Mouse (Mus musculus): ENCODE results near the gene Nup214.

Nup214 gene

DNA sequence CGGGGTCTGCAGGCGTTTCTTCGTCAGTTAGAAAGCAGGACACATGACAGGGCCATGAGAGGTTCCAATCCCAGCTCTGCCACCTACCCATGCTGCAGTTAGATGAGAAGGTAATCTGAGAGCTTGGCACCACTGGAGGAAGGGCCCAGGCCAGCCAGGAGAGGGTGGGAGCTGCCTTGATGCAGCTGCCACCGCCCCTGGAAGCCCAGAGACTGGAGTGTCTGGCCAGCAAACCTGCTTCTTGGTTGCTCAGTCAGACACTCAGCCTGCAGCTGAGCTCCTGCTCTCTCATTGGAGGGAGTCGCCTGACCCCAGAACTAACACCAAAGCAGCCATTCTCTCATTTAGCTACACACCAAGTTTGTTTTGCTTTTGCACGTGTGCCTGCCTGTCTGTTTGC, 71.1 kb downstream of the Nup214 start:
- 78% methylated on average over 6 of the region's 6 CpGs for WGBS

DNA sequence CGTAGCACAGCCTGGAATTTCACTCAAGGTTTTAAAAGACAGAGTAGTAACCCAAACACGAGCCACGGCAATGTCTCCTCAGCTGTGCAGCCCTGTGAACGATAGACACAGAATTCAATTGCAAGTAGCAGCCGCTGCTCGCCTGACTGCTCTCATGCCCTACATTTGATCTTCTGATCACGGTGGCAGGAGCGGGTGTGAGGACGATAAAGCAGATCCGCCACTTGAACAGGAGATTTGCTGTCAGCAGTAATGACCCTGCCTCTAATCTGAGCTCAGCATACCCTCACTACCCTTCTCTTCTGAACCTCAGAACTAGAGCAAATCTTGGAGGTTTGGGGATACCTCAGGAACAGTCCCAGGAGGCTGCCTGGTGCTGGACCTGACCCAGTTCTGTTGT, 71.8 kb downstream of the Nup214 start:
- 85% methylated on average over 10 of the region's 10 CpGs for WGBS

DNA sequence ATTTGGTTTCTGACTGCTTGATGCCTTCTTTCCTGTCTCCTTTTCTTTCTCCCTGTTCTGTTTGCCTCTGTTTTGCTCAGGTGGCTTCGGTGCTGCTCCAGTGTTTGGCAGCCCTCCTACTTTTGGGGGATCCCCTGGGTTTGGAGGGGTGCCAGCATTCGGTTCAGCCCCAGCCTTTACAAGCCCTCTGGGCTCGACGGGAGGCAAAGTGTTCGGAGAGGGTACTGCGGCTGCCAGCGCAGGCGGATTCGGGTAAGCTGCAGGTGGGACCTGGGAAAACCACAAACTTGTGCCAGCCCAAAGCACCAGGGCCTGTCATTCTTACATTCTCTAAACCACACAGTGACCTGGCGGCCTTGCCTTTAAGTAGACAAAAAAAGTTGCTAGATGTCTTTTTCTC, 73.1 kb downstream of the Nup214 start:
- 73% methylated on average over 10 of the region's 10 CpGs for WGBS

DNA sequence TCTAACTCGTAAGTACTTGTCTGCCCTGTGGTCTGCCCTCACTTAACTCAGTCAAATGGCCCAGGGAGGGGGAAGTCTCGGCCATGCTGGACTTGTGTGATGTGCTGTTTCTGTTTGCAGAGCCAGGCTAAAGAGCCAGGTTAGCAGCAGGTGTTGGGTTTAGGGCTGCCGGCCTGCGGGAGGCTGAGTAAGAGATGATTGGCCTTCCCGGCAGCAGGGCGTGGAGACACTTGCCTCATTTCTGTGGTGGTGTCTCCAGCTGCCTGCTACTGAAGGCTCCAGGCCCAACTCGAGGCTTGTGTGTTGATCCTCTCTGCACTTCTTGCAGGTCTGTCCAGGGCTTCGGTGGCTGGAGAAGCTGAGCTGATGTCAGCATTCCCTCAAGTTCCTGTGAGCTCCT, 77.6 kb downstream of the Nup214 start:
- WGBS, result 83% methylated on average over 8 of the region's 8 CpGs

DNA sequence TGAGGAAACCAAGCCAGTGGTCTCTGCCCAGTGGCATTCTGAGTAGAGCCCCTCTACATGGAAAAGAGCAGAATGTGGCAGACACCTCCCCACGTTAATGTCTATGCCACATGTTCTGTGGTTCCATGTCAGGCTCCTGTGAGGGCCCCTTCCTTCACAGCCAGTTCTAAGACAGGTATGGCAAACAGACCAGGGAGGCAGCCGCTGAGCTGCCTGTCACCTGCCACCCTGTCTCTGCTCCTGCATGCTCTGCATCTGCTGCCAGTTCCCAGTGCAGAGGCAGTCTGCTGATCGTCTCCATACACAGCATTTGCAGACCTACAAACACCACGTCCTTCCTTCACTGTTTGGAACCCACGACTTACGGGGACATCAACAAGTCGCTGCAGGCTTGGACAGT, 78.2 kb downstream of the Nup214 start:
- 93% methylated on average over 7 of the region's 7 CpGs for WGBS

DNA sequence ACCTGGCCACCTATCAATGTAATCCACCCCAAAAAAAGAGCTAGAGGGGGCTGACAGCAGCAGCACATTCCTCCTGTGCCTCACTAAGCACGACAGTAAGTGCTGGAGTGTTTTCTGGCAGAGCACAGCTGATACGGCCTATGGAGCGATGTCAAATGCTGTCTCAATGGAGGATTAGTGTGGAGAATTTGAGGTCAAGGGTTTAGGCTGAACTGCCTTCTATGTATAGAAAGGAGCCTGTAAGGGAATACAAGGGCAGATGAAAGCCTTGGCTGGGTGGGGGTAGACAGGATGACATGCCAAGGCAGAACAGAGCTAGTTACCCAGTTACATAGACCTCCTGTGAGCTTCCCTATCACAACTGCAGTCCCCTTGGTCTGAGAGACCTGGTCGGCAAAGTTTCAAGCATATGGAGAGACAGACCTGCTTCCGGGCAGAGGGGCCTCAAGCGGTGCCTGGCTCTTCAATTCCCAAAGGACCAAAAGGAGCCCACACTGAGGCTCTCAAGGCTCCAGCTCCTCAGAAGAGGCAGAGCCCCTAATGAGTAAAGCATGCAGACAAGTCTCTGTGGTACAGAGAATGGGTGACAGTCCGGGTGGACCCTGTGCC, 81.2 kb downstream of the Nup214 start:
- 76% methylated on average over 7 of the region's 7 CpGs for WGBS

DNA sequence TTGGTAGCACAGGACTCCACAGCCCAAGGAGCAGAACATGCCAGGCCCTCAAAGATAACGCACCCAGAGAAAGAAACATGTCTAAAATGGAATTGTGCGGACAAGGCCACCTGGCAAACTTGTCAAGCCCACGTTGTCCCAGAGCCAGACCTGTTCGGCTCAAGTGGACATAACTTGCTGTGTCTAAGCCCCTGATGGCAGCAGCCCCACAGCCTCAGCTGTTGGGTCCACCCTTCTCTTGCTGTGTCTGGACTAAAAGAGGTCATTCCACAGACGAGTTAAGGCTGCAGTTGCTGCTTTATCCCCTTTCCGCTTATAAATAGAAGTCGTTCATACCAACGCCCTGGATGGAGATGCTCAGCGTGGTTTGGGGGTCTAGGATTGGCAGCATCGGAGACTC, 82.3 kb downstream of the Nup214 start:
- 86% methylated on average over 10 of the region's 10 CpGs for WGBS

DNA sequence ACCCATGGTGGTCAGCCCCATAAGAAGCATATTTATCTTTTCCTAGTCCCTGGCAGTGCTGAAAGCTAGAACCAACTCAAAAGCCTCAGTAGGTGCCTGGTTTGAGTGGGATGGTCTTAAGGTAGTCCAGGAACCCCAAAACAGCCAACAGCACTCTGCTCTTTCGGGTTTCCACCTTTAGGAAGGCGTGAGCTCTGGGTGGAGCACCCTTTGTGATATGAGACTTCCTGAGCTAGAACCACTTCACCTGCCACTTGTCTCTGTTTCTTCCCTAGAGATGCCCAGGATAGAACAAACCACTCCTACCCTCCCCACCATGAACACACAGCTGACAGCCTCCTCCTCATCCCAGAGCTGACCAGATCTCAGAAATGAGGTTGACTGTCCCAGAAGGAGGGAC, 83.1 kb downstream of the Nup214 start:
- 88% methylated on average over 2 of the region's 2 CpGs for WGBS

DNA sequence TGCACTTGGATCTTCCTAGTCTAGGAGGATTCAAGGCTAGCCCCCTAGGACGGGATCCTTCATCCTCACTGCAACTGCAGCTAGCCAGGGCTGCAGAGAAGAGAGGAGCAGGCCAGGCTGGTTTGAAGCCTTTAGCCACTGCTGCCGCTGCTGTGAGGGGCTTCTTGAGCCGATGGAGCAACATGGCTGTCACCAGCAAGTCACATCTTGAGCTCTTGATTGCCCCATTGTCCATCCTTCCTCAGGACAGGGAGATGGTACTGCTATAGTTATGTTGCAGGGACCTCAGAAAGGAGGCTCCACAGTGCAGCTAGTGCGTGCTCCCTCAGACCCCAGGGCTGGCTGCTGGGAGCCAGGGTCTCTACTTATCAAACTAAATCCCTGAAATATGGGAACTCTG, 83.6 kb downstream of the Nup214 start:
- 88% methylated on average over 4 of the region's 4 CpGs for WGBS

DNA sequence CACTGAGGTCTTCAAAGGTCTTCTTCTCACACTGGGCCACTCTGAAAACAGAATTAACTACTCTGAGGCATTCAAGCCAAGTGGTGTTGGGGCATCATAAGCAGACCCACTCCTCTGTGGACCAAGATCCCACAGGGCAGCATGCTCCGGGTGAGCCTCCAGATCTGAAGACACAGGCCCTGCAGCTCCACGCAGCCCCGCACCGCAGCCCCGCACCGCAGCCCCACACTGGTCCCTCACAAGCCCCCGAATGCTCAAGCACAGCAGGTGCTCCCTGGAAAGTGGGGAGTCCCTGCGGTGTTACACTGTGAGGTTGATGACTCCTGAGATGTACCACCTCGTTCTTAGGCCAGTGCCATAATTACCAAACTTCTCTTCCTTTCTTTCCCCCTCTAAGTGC, 84.0 kb downstream of the Nup214 start:
- 84% methylated on average over 9 of the region's 9 CpGs for WGBS

DNA sequence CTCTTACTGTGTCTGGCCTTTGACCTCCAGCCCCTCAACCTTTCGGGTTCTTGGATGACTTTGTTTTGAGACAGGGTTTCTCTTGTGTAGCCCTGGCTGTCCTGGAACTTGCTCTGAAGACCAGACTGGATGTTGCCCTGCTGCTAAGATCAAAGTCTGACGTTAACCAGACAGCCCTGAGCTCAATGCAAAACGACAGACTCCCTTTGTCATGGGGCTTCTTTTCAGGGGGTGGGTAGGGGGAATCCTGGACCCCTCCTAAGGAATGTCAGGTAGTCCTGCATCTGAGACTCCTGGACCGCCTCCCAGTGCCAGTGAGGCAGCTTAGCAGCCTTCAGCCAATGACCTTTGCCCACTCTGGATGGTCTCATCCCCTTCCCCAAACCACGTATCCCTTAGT, 84.5 kb downstream of the Nup214 start:
- WGBS, result 63% methylated on average over 5 of the region's 5 CpGs

DNA sequence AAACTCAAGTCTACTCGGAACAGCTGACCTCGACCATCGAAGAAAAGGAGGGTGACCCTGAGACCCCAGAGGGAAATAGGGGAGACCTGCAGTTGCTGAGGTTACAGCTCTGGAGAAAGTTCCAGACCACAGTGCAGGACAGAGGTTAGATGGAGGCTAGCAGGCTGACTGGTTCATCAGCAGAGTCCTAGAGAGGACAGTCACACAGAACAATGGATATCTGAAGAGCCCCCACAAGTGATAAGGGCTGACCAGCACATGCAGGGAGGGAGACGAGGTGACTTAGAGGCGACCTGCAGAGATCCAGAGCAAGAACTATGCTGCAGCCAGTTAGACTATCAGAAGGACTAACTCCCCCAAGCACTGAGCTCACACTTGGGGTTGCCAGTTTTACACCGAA, 85.4 kb downstream of the Nup214 start:
- WGBS, result 88% methylated on average over 6 of the region's 6 CpGs

DNA sequence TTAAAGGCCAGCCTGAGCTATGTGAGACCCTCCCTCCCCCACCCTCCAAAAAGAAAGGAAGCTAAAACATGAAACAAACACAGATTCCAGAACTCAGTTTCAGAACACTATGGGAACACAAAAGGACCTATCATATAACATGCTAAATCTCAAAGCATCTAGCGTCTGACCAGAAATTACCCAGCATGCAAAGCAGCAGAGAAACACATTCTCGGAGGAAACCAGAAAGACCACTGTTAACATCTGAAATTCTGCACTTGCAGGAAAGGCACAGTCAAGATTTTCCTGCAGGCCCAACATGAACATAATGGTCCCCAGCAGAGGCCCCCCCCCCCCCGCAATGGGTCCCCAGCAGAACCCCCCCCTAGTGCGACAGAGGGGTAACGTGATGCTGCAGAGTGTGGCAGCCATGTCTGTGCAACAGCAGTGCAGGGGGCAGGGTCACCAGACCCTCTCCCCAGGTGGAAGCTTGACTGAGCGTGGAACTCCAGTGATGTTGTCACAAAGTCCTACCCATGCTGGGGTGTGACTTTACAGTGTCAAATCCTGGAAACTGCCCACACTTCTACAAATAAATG, 86.1 kb downstream of the Nup214 start:
- 78% methylated on average over 6 of the region's 6 CpGs for WGBS

DNA sequence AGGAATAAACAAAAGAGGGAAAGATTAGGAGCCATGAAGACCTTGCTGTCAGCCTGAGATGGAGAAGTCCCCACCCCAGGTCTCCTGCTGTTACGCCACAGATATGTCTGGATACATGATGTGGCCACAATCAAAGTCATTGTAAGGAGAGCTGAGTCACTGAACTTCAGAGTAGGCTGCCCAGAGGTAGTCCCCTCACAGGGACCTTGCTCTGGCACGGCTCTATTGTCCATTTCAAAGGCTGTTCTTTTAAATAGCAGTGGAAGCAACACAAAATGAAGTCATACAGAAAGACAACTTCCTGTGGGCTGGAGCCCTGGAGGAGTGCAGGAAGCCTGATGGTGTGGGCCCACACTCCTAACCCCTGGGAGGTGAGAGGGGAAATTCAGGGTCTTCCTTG, 87.0 kb downstream of the Nup214 start:
- 79% methylated on average over 2 of the region's 2 CpGs for WGBS

DNA sequence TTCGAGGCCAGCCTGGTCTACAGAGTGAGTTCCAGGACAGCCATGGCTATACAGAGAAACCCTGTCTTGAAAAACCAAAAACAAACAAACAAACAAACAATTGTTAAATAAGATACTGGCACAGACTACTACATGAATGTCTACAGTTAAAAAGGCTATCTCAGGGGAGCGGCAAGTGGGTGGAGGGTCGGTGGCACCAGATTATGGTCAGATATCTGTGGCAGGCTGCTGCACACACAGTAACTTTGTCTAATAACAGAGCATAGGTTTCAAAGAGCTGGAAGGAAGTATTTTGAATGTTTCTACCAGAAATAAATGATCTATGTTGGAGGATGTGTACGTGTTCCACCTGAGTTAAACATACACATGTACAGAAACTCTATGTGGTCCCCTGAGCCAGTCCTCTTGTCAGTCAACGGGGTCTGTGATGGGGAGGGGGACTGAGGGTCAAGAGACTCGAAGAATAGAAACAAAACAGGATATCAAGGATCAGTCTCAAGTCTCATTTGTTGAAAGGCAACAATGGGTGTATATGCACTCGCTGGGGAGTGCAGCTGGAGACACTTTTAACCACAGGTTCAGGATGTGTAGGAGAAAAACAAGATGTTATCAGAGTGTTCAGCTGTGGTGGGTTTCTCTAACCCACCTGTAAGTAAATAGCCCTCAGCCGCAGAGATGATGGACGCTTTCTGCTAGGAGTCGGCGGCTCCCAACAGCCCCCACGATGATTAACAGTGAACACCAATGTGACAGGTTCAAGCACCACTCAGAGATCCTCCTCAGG, 87.7 kb downstream of the Nup214 start:
- 79% methylated on average over 12 of the region's 12 CpGs for WGBS

DNA sequence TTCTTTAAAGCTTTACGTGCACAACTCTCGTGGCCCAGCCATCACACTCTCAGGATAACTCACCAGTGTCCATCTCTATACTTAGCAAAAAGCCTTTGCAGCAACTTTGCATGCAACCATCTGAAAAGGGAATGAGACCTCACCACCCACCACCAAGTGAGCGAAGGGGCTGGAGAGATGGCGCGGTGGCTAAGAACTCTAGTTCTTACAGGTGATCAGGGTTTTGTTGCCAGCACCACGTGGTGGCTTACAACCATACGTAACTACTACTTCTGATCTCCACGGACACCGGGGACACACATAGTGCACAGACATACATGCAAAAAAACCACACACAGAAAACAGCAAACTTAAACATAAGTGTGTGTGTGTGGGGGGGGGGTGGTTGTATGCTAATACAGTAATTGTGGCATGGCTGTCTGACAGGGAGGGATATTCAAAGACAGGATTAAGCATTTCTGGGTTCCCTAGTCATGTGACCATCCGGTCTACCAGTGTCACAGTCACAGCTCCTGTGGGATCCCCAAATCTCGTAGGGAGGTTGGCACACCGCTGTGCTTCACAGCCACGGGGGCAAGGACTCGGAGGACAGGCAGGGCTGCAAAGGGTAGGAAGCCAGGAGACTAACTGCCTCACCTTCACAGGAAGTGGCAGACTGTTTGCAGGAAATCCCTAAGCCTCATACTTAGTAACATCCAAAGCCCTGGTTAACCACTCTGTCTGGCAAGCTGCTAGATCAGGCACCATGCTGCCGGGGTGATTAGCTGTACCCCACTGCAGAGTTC, 88.6 kb downstream of the Nup214 start:
- 90% methylated on average over 15 of the region's 15 CpGs for WGBS

DNA sequence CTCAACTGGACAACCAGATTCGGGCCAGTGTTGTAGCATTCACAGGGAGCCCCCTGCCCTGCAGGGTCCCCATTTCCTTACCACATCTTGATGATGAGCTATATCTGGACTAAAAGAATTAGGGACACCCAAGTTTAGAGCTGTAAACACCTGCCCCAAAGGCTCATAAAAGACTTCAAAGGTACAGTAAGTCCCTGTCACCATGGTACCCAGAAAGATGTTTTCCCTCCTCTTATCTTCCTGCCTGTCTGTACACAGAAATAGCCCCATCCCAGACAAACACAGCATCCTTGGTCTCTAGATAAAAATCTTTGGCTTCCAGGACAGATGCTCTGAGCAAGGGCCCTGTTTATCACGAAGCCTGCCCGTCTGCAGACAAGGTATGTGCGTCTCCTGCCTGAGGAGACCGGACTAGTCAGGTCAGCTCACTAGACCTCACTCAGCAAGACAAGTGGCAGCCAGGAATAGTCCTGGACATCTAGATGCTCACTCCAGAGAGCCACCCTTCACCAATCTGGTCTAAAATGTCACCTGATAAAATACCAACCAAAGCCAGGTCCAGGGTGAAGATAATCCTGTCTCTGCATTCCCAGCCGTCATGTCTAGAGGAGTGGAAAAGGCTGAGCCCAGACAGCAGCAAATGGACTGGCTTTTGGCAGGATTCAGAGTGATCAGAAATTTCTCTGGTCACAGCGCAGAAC, 89.4 kb downstream of the Nup214 start:
- WGBS, result 82% methylated on average over 7 of the region's 7 CpGs

DNA sequence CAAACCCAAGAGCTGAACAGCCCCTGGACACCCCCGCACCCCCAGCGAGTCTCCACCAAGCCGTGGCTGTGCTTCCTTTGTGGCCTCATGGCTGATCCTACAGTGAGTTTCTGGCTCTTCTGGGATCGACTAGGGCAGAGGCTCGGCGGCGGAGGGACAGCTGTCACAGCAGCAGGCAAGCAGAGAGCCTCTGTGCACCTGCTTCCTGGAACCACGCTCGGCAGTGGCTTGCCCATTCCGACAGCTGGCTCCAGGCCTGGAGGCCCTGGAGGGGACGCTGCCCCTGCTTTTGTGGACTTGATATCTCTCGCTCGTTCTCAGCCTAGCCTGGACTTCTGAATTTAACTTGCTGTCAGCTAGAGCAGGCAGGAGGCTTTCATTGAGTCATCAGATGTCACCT, 90.7 kb downstream of the Nup214 start:
- 68% methylated on average over 13 of the region's 13 CpGs for WGBS

DNA sequence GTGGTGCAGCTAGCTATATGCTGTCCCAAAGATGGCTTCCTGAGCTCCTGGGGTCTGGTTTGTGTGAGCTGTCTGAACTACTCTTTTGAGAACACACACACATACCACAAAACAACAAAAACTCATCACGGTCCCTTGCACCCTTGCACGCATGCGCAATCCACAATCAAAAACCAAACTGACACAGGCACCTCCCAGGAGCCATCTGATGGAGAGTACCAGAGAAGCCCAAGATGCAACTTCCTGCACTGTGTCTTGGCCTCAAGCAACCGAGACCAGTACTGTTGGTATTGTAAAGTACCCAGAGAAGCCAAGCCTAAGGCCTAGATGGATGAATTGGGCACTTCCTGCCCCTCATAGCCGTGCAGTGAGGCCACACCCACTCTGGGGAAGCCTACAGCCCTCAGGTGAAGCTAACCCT, 91.1 kb downstream of the Nup214 start:
- 91% methylated on average over 5 of the region's 5 CpGs for WGBS

DNA sequence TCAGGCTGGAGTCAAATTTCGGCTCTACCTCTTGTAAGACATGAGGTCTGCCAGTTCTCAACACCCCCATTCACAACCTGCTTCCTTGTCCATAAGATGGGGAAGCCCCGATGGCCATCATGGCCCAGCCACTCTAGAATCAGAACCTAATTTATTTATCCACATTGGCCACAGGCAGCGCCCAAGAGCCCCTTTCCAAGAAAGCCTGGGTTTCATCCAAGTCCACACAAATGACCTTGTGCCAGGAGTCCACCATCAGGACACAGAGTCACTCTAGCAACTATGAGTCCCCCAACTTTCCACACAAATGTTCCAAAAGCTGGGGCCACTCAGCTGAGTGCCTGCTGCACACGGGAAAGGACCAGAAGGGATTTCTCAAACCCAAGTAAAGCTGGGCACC, 91.8 kb downstream of the Nup214 start:
- WGBS, result 77% methylated on average over 4 of the region's 4 CpGs

DNA sequence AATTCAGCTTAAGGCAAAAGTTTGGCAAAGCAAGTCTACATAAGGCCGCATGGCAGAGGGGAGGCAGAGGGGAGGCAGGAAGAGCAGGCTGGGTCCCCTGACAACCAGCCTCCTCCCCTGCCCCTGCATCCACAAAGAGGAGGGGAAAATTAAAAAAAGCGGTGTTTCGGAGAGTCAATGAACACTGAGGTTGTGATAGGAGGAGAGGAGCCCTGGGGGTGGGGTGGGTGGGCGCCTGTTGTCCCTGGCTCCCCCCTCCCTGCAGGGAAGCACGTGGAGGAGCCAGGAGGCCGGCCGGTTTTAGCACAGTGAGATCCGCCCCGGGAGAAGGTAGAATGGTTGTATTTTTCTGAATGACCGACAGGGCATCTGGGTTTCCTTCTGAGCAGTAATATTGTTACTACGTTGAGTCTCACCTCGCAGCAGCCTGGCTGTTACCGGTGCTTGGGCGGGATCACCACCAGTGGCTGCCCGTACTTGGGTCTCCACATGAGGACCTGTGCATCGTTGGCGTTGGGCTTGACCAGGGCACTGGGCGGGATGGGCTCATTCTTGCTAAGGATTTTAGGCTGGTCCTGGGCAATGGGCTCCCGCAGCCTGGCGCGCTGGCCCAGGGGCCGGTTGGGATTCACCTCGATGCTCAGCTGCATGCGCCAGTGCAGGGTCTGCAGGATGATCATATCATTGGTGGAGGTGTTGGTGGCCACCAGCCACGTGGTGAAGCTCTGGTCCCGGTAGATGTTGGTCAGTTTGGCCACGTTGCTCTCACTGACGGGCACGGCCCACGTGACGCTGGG, 94.8 kb downstream of the Nup214 start:
- 67% methylated on average over 31 of the region's 31 CpGs for WGBS
